Mouse (Mus musculus) liver, adult 2 months (tissue): ENCODE measurements around the gene Gp1ba. TPM values are rescaled to one million over a fixed set of nuclear protein-coding genes. Genes with fewer than 3 reads are reported as not detected.

Experiments
- DNase-seq: peaks from one replicate; pipeline ENCODE4 v3.0.0-alpha.2; 2011; ENCODE audit warnings: low read depth, low spot score; ENCODE audit errors: extremely low read depth
- H3K27ac ChIP-seq: fragments of 200-500 bp; replicated peaks from 2 replicates; pipeline ENCODE4 v1.5.1; 2012; ENCODE audit warnings: low read depth, mild to moderate bottlenecking, control low read depth, inconsistent platforms, low read length; ENCODE audit not compliant: insufficient read depth
- H3K27me3 ChIP-seq: fragments of 200-500 bp; 2 replicates; pipeline ENCODE4 v1.6.1; 2012; ENCODE audit warnings: mild to moderate bottlenecking, moderate library complexity, low read length, inconsistent platforms; ENCODE audit not compliant: control insufficient read depth, insufficient read depth
- H3K36me3 ChIP-seq: fragments of 200-500 bp; 2 replicates; pipeline ENCODE4 v1.6.1; 2012; ENCODE audit warnings: low read length, inconsistent platforms; ENCODE audit not compliant: control insufficient read depth, insufficient read depth
- H3K4me1 ChIP-seq: fragments of 200-500 bp; 2 replicates; pipeline ENCODE4 v1.6.1; 2011; ENCODE audit warnings: low read length; ENCODE audit not compliant: control insufficient read depth, insufficient read depth
- H3K4me3 ChIP-seq: fragments of 200-500 bp; 2 replicates; pipeline ENCODE4 v1.5.1; 2011; ENCODE audit warnings: low read depth, mild to moderate bottlenecking, control low read depth, low read length, moderate library complexity; ENCODE audit not compliant: insufficient read depth
- H3K79me2 ChIP-seq: fragments of 200-500 bp; 2 replicates; pipeline ENCODE4 v1.6.1; 2012; ENCODE audit warnings: inconsistent platforms, mild to moderate bottlenecking, low read length, moderate library complexity; ENCODE audit not compliant: control insufficient read depth, insufficient read depth
- H3K9ac ChIP-seq: fragments of 200-500 bp; 2 replicates; pipeline ENCODE4 v1.6.1; 2012; ENCODE audit warnings: low read depth, mild to moderate bottlenecking, control low read depth, inconsistent platforms, low read length
- CTCF ChIP-seq: fragments of 200-500 bp; IDR thresholded peaks from 2 replicates; pipeline ENCODE4 v1.5.1; 2011; ENCODE audit warnings: low read depth, low read length, control low read depth
- POLR2A ChIP-seq: fragments of 200-500 bp; IDR thresholded peaks from 2 replicates; pipeline ENCODE4 v1.6.1; 2011; ENCODE audit warnings: low read length, control low read depth; ENCODE audit not compliant: insufficient read depth; ENCODE audit errors: extremely low read depth
- WGBS: fragments of 180-500 bp; shearing (Covaris S2); methylation state at CpG from one replicate; pipeline ENCODE4 v1.1.7; 2018; 5-methylcytosine and 5-hydroxymethylcytosine counted together
- polyA plus RNA-seq: library from polyadenylated mRNA; depleted of rRNA; stranded (reverse); fragments of >200 nt; gene quantifications from 2 replicates; pipeline ENCODE4 v1.2.3, GENCODE M21; 2012
- total RNA-seq: library from RNA; depleted of rRNA; stranded (reverse); fragments of >200 nt; gene quantifications from 2 replicates; pipeline ENCODE4 v1.2.3, GENCODE M21; 2014

Gp1ba gene
- total and polyA plus RNA-seq, 2 experiments, result 0.09 TPM; not detected in 1

- Histone ChIP-seq H3K4me1 (peaks cover 2% of the 10 kb centered on the region; the same call in 1 of the 2 replicates), H3K27ac (no peak overlapping the region), H3K27me3 (no peaks in the 10 kb centered on the region), H3K36me3 (peaks cover 11% of the 10 kb centered on the region), H3K4me3 (no peak overlapping the region), H3K79me2 (no peaks in the 10 kb centered on the region), H3K9ac (no peak overlapping the region)
- WGBS, result 73% methylated on average over 8 of the region's 8 CpGs
- TF ChIP-seq POLR2A (no peak), CTCF (no peak)
- DNase-seq, result no peak
These were observed 21.6 kb downstream of the Gp1ba start for GRCm38 (mm10) chr11:70660571-70660970.

GRCm38 (mm10) chr11:70663101-70663500, 24.2 kb downstream of the Gp1ba start:
- 0 out of 2 replicates have a peak, but pooled peaks cover under 1% of the 10 kb centered on the region for H3K4me1 ChIP-seq
- no peaks in the 10 kb centered on the region; the same call in 1 of the 2 replicates for H3K79me2 ChIP-seq
- peaks cover 11% of the 10 kb centered on the region for H3K36me3 ChIP-seq
- no peak for DNase-seq
- H3K27me3 ChIP-seq, result no peaks in the 10 kb centered on the region
- WGBS, result 90% methylated on average over 8 of the region's 8 CpGs
- TF ChIP-seq CTCF, result no peak
- TF ChIP-seq POLR2A, result no peak
- H3K4me3 ChIP-seq, result no peak overlapping the region
- H3K9ac ChIP-seq, result no peak overlapping the region
- no peak overlapping the region for H3K27ac ChIP-seq

GRCm38 (mm10) chr11:70663957-70664356, 25.0 kb downstream of the Gp1ba start:
- no peak for TF ChIP-seq CTCF
- no peak for TF ChIP-seq POLR2A
- no peak for DNase-seq
- Histone ChIP-seq H3K9ac (no peak overlapping the region), H3K4me1 (peaks cover 2% of the 10 kb centered on the region; the same call in 1 of the 2 replicates), H3K27ac (no peak overlapping the region), H3K27me3 (no peaks in the 10 kb centered on the region), H3K79me2 (no peaks in the 10 kb centered on the region; the same call in 1 of the 2 replicates), H3K36me3 (peaks cover 11% of the 10 kb centered on the region), H3K4me3 (no peak overlapping the region)
- 86% methylated on average over 6 of the region's 6 CpGs for WGBS

GRCm38 (mm10) chr11:70664741-70665140, 25.8 kb downstream of the Gp1ba start:
- Histone ChIP-seq H3K9ac (no peak overlapping the region), H3K36me3 (peaks cover 11% of the 10 kb centered on the region), H3K27me3 (no peaks in the 10 kb centered on the region), H3K27ac (no peak overlapping the region), H3K4me3 (no peak overlapping the region), H3K4me1 (peaks cover 2% of the 10 kb centered on the region; the same call in 1 of the 2 replicates), H3K79me2 (no peaks in the 10 kb centered on the region; the same call in 1 of the 2 replicates)
- 94% methylated on average over 9 of the region's 9 CpGs for WGBS
- DNase-seq, result no peak
- TF ChIP-seq POLR2A (no peak), CTCF (0 out of 2 replicates have a peak, but pooled peaks have one; percentile 12)

- no peaks in the 10 kb centered on the region; the same call in 1 of the 2 replicates for H3K79me2 ChIP-seq
- DNase-seq, result no peak
- no peak overlapping the region for H3K9ac ChIP-seq
- H3K27ac ChIP-seq, result no peak overlapping the region
- H3K4me1 ChIP-seq, result peaks cover 2% of the 10 kb centered on the region; the same call in 1 of the 2 replicates
- TF ChIP-seq POLR2A, result no peak
- TF ChIP-seq CTCF, result no peak
- WGBS, result 93% methylated on average over 8 of the region's 8 CpGs
- peaks cover 11% of the 10 kb centered on the region for H3K36me3 ChIP-seq
- H3K27me3 ChIP-seq, result no peaks in the 10 kb centered on the region
- no peak overlapping the region for H3K4me3 ChIP-seq
These were observed 27.8 kb downstream of the Gp1ba start for GRCm38 (mm10) chr11:70666687-70667086.
